Mouse (Mus musculus): ENCODE results near the gene Hs6st3.
"Not testable (repeated sequence)": the region's sequence is repeated elsewhere in the genome, so short reads cannot be mapped to it uniquely, and the experiment has no call there.

The Hs6st3 gene

GRCm38 (mm10) chr14:119248001-119248607 is 110.0 kb downstream of the Hs6st3 start:
- no peak for DNase-seq (ENCODE audit: extremely low read depth, insufficient read length, low spot score)

DNA sequence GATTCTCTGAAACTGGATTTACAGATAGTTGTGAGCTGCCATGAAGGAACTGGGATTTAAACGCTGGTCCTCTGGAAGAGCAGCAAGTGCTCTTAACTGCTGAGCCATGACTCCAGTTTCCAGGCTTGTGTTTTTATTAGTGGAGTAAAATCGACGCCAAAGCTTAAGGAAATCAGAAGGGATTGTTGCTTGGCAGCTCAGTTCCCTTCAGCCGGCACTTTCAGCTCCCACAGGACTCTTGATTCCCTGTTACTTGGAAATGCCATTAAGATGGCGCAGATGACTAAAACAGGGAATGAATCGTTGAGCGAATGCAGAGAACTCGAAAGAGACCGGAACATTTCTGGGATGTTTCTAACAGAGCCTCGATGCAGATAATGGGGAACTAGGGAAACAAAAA is 112.2 kb downstream of the Hs6st3 start:
- no peak for DNase-seq (ENCODE audit: extremely low read depth, insufficient read length, low spot score)

GRCm38 (mm10) chr14:119255396-119255795 is 117.3 kb downstream of the Hs6st3 start:
- no peak for DNase-seq (ENCODE audit: extremely low read depth, insufficient read length, low spot score)

- no peak for DNase-seq (ENCODE audit: extremely low read depth, insufficient read length, low spot score)
These were observed 118.9 kb downstream of the Hs6st3 start for GRCm38 (mm10) chr14:119257072-119257471.

DNA sequence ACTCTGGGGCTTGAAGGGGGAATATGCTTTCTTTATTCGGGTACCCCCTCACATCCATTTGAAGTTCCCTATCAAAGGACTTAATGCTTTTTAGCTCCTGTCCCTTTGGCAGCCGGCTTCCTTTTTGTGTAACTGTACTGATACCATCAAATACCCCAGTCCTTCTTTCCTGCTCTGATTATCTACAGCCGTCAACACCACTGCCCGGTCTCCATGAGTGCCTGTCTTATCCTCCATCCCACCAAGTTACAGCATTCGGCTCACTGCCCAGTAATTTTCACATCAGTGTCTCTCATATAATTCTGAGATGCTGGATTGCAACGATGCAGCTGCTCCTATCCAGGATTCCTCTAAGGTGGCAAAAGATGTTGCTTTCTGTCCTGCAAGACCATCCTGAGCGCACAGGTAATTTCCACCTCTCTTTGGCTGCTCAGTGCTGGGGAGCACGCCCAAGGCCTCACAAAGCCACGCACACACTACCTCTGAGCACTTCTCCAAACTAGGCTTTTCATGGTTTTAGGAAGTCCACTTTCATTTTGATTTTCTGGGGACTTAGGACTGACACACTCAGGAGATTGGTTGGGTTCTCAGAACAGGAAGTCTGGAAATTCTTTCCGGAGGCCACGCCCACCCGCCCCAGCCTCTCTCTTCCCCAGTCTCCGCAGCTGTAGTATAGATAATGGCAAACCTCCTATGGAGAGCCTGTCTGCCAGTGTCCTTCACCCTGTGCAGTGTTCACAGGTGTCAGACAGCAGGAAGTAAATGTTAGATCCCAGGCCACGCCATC is 122.2 kb downstream of the Hs6st3 start:
- DNase-seq (ENCODE audit: extremely low read depth, insufficient read length, low spot score) = no peak

- no peak for DNase-seq (ENCODE audit: extremely low read depth, insufficient read length, low spot score)
These were observed 128.2 kb downstream of the Hs6st3 start for GRCm38 (mm10) chr14:119266334-119266733.

- no peak for DNase-seq (ENCODE audit: extremely low read depth, insufficient read length, low spot score)
These were observed 134.9 kb downstream of the Hs6st3 start for GRCm38 (mm10) chr14:119273088-119273487.

GRCm38 (mm10) chr14:119278156-119278555 is 140.0 kb downstream of the Hs6st3 start:
- DNase-seq (ENCODE audit: extremely low read depth, insufficient read length, low spot score) = not testable (repeated sequence)

DNA sequence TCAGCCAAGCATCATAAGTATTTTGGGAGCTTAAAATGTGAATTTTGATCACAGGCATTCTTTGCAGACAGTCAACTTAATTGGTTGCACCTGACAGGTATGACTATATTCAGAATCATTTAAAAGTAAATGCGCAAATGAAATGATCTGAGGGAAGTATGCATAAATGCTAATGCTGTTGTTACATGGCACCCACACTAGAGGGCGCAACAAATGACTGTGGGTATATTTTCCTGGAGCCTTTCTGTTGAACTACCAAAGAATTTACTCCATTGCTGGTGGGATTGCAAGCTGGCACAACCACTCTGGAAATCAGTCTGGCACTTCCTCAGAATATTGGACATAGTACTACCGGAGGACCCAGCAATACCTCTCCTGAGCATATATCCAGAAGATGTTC is 145.8 kb downstream of the Hs6st3 start:
- DNase-seq (ENCODE audit: extremely low read depth, insufficient read length, low spot score) = no peak

GRCm38 (mm10) chr14:119289668-119290067 is 151.5 kb downstream of the Hs6st3 start:
- no peak for DNase-seq (ENCODE audit: extremely low read depth, insufficient read length, low spot score)

DNA sequence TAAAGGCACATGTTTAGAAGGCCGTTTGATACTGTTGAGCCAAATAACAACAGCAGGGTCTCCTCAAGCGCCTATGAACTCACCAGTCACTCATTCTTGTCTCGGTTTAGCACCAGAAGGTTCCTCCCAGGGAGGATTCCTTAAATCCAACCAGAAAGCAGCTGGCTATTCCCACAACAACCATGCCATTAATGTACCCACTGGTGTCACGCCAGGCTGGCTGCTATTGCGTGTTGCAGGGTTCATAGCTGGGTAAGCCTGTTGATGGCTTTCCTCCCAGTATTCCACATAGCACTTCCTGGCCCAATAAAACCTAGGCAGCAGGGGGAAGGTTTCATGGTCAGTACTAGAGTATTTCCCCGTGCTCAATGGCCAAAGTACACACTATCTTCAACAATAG is 155.9 kb downstream of the Hs6st3 start:
- DNase-seq (ENCODE audit: extremely low read depth, insufficient read length, low spot score) = no peak

DNA sequence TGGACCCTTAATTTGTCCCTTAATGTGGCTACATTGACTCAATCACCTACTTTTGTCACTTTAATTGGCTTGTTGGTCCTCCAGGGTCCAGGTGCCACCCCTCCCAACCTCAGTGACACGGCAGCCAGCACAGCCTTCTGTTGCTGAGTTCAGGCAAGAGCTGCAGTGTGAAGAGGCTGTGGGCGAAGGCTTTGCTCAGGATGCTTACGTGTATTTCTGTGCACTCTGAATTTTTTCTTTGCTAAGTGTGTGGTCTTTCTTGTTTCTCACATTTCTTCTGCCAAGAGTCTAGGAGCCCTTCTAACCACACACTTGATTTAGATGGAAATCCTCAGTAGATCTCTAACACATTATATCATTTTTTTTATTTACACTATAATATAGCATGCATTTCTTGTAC is 168.3 kb downstream of the Hs6st3 start:
- no peak for DNase-seq (ENCODE audit: extremely low read depth, insufficient read length, low spot score)

- no peak for DNase-seq (ENCODE audit: extremely low read depth, insufficient read length, low spot score)
These were observed 180.2 kb downstream of the Hs6st3 start for GRCm38 (mm10) chr14:119318379-119318778.

- DNase-seq (ENCODE audit: extremely low read depth, insufficient read length, low spot score) = no peak
These were observed 209.1 kb downstream of the Hs6st3 start for GRCm38 (mm10) chr14:119347236-119347635.

DNA sequence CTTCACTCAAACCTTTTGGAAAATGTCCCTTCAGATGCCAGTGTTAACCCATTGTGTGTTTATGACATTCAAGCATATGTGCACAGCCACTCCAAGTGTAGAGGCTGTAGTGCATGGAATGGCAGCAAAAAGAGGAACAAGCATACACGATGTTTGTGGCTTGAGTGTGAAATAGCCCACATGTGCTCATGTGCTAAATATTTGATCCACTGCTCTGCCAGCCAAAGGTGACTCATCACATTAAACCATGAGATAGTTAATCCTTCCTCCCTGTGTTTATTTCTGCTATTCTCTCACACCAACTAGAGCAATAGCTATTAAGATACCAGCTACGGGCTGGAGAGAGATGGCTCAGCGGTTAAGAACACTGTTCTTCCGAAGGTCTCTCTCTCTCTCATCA is 223.3 kb downstream of the Hs6st3 start:
- DNase-seq (ENCODE audit: extremely low read depth, insufficient read length, low spot score) = no peak

DNA sequence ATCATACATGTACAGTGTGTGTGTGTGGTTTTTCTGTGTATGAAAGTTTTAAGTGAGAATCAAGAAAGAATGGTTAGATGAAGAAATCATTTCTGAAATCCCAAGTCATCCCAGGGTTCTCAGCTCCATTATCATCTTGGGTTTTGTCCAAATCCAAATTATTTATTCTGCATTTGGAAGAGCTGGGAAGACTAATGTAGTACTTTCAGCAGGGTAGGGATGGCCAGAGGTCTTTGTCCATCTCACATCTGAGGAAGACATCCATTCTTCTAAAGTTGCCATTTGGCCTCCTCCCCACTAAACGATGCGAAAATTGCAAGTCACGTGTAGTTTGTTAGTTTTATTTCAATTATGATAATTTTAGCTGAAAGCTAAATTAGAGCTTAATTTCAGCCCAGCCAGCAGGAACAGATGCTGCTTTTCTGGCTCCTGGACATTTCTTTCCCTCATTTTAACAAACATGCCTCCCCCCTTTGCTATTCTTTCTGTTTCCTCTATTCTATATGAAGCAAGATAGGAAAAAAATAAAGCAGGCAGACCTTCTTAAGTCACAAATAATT is 229.8 kb downstream of the Hs6st3 start:
- no peak for DNase-seq (ENCODE audit: extremely low read depth, insufficient read length, low spot score)

DNA sequence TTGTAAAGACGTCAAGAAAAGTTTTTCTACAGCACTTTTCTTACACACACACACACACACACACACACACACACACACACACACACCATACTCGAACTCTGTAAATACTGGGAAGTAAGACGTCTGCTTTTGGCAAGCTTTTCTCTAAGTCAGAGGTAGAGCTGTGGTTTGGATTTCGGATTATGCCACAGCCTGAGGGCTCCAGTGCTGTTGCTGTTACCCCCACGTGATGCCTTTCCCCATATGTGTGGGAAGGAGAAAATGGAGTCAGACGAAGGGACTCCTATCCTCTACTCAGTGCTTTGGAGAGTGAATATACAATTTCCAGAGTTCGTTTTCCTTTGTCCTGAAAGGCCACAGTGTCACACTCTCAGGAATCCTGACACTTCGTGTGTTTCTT is 231.1 kb downstream of the Hs6st3 start:
- DNase-seq (ENCODE audit: extremely low read depth, insufficient read length, low spot score) = no peak

DNA sequence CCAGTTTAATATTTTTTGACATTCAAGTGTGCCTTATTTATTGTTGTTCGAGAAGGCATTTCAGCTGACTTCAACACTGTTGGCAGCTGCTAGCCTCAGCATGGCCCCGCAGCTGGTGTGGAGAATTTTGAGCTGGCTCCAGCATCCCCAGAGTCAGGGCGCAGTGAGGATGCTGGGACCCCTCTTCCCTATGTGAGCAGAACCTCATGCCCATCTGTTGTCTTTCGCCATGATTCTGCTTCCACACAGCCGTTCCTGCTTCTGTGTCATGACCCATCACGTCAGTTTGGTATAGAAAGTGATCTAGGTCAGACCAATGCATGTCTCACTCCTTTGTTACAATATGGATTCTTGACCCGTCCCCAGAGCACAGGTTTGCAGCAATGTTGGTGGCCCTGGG is 231.9 kb downstream of the Hs6st3 start:
- no peak for DNase-seq (ENCODE audit: extremely low read depth, insufficient read length, low spot score)

- no peak for DNase-seq (ENCODE audit: extremely low read depth, insufficient read length, low spot score)
These were observed 241.2 kb downstream of the Hs6st3 start for GRCm38 (mm10) chr14:119379303-119379702.

- DNase-seq (ENCODE audit: extremely low read depth, insufficient read length, low spot score) = no peak
These were observed 263.5 kb downstream of the Hs6st3 start for GRCm38 (mm10) chr14:119401618-119402017.

- no peak for DNase-seq (ENCODE audit: extremely low read depth, insufficient read length, low spot score)
These were observed 271.4 kb downstream of the Hs6st3 start for GRCm38 (mm10) chr14:119409334-119410050.
